Mouse (Mus musculus) stomach, postnatal 0 days (tissue): ENCODE measurements around the gene Upp2. TPM values are rescaled to one million over a fixed set of nuclear protein-coding genes. Genes with fewer than 3 reads are reported as not detected.

Experiments used
- ATAC-seq: fragments of 200-750 bp; cut with Nextera tagmentation; 2 replicates; pipeline ENCODE4 v1.8.0; 2017; ENCODE audit not compliant: low FRiP score, low TSS enrichment
- DNase-seq: peaks from one replicate; pipeline ENCODE4 v3.0.0-alpha.2; 2016; ENCODE audit warnings: low spot score
- H3K27ac ChIP-seq: fragments of 300-500 bp; sonication (generic); replicated peaks from 2 replicates; pipeline ENCODE4 v1.5.1; 2014; ENCODE audit warnings: mild to moderate bottlenecking, control low read depth
- H3K27me3 ChIP-seq: fragments of 300-500 bp; sonication (generic); 2 replicates; pipeline ENCODE4 v1.6.1; 2014; ENCODE audit warnings: low read length; ENCODE audit not compliant: control insufficient read depth, insufficient read depth
- H3K36me3 ChIP-seq: fragments of 300-500 bp; sonication (generic); 2 replicates; pipeline ENCODE4 v1.6.1; 2014; ENCODE audit warnings: low read length, mixed read lengths; ENCODE audit not compliant: control insufficient read depth, insufficient read depth
- H3K4me1 ChIP-seq: fragments of 300-500 bp; sonication (generic); replicated peaks from 2 replicates; pipeline ENCODE4 v1.6.1; 2014; ENCODE audit warnings: antibody characterized with exemption; ENCODE audit not compliant: control insufficient read depth, insufficient read depth
- H3K4me2 ChIP-seq: fragments of 300-500 bp; sonication (generic); replicated peaks from 2 replicates; pipeline ENCODE4 v1.6.1; 2014; ENCODE audit warnings: low read depth, mild to moderate bottlenecking, control low read depth, moderate library complexity
- H3K4me3 ChIP-seq: fragments of 300-500 bp; sonication (generic); 2 replicates; pipeline ENCODE4 v1.5.1; 2014; ENCODE audit warnings: low read depth, low read length, control low read depth
- H3K9ac ChIP-seq: fragments of 300-500 bp; sonication (generic); 2 replicates; pipeline ENCODE4 v1.6.1; 2014; ENCODE audit warnings: mild to moderate bottlenecking, low read length, control low read depth, mixed read lengths
- H3K9me3 ChIP-seq: fragments of 300-500 bp; sonication (generic); 2 replicates; pipeline ENCODE4 v1.6.1; 2016; ENCODE audit warnings: low read length; ENCODE audit not compliant: control insufficient read depth
- CTCF ChIP-seq: IDR thresholded peaks from 2 replicates; pipeline ENCODE4 v1.5.1; 2016; ENCODE audit warnings: antibody characterized with exemption, low read depth, mild to moderate bottlenecking, moderate library complexity
- EP300 ChIP-seq: optimal IDR thresholded peaks from 2 replicates; pipeline ENCODE3; 2016; ENCODE audit warnings: antibody characterized with exemption
- WGBS: fragments of 180-500 bp; shearing (Covaris S2); extraction: QIAGEN DNeasy Blood & Tissue Kit; methylation state at CpG from one replicate; pipeline ENCODE4 v1.1.7; 2014; 5-methylcytosine and 5-hydroxymethylcytosine counted together
- polyA plus RNA-seq: library from polyadenylated mRNA; unstranded; fragments of >200 nt; fragmentation: Nextera tagmentation; extraction: Ambion mirVana; gene quantifications from 2 replicates; pipeline ENCODE4 v1.2.1, GENCODE M21; 2015

Upp2 gene
- polyA plus RNA-seq, 1 experiment from 2014 or later, result 6.1 TPM

DNA sequence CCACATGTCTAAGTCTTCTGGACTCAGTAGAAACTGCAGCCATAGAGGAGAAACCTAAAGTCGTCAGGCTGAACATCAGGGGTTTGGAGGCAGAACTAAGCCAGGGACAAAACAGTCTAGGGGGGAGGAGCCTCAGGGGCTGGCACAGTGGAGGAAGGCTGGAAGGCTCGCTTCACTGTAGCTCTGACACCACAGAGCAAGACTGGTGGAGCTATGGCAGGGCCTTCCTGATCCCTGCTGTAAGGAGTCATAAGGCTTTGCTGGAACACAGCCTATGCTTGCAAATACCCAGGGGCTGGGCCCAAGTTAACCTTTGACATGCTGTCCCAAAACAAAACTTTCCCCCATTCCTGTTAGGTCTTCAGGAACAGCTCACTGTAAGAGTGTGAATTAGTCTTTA lies 185.8 kb downstream of the Upp2 start:
- no peak overlapping the region for H3K4me3 ChIP-seq
- TF ChIP-seq CTCF, result no peak
- TF ChIP-seq EP300, result no peak
- ATAC-seq, result no peak
- H3K9ac ChIP-seq, result no peak overlapping the region
- DNase-seq, result no peak
- H3K36me3 ChIP-seq, result no peaks in the 10 kb centered on the region
- H3K9me3 ChIP-seq, result no peaks in the 10 kb centered on the region
- H3K27ac ChIP-seq, result no peak overlapping the region
- 43% methylated on average over 2 of the region's 2 CpGs for WGBS
- no peak overlapping the region for H3K4me2 ChIP-seq
- H3K4me1 ChIP-seq, result no peaks in the 10 kb centered on the region
- no peaks in the 10 kb centered on the region for H3K27me3 ChIP-seq

DNA sequence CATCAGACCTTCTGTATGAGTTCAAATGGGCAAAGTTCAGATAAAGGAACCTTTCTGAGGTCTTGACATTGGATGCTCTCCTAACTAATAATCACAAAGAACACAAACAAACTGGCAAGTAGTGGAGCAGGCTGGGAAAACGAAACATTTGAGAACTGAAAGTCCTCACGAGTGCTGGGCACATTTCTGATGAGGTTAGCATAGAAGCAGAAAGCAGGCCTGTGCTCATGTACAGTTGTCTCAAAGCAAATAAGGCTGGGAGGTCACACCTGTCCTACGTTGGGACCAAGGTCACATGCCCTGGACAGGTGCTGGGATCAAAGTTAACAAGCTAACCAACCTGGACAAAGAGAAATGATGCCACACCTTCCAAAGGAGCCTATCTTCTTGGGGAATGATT lies 187.6 kb downstream of the Upp2 start:
- Histone ChIP-seq H3K27me3 (no peaks in the 10 kb centered on the region), H3K9me3 (no peaks in the 10 kb centered on the region), H3K4me1 (no peaks in the 10 kb centered on the region), H3K27ac (no peak overlapping the region), H3K4me2 (no peak overlapping the region), H3K4me3 (no peak overlapping the region), H3K36me3 (no peaks in the 10 kb centered on the region), H3K9ac (no peak overlapping the region)
- DNase-seq, result no peak
- WGBS, result 57% methylated on average over 3 of the region's 3 CpGs
- TF ChIP-seq CTCF, result no peak
- TF ChIP-seq EP300, result no peak
- ATAC-seq, result no peak

DNA sequence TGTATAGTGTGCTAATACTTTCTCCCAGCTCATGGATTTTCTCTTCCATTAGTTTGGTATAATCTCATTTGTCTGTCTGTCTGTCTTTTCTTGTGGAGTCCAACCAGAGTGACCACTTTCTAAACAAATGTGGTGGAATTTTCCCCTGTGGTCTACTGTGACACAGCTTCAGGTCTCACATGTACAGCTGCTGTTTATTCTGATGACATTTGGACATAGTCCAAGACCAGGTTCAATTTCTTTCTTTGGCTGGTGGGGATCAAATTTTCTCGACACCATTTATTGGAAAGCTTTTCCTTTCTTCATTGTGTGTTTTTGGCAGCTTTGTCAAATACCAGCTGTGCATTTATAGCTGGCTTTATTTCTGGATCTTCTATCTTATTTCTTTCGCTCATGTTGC lies 191.0 kb downstream of the Upp2 start:
- ATAC-seq (no peak), DNase-seq (no peak)
- Histone ChIP-seq H3K4me2 (no peak overlapping the region), H3K36me3 (no peaks in the 10 kb centered on the region), H3K9me3 (no peaks in the 10 kb centered on the region), H3K4me3 (no peak overlapping the region), H3K9ac (no peak overlapping the region), H3K27me3 (no peaks in the 10 kb centered on the region), H3K27ac (no peak overlapping the region), H3K4me1 (no peaks in the 10 kb centered on the region)
- 49% methylated on average over 2 of the region's 2 CpGs for WGBS
- TF ChIP-seq CTCF (no peak), EP300 (no peak)

DNA sequence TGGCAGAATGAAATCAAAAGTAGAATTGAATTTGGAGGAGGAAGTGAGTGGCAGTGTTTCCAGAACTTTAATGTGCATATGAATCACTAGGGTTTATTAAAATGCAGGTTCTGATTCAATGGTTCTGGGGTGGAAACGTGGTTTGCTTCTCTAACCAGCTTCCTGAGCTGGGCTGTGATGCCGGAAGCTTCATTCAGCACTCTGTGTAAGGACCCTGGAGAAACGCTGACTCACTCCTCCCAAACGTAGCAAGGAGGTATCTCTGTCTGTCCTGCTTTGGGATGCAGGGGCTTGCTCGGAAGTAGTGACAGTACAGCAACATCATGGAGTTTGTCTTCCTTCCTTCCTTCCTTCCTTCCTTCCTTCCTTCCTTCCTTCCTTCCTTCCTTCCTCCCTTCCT lies 192.6 kb downstream of the Upp2 start:
- no peak overlapping the region for H3K9ac ChIP-seq
- H3K36me3 ChIP-seq, result no peaks in the 10 kb centered on the region
- no peak overlapping the region for H3K27ac ChIP-seq
- TF ChIP-seq CTCF, result no peak
- no peak for TF ChIP-seq EP300
- ATAC-seq (no peak), DNase-seq (no peak)
- H3K9me3 ChIP-seq, result no peaks in the 10 kb centered on the region
- no peaks in the 10 kb centered on the region for H3K4me1 ChIP-seq
- WGBS, result 63% methylated on average over 5 of the region's 5 CpGs
- H3K27me3 ChIP-seq, result no peaks in the 10 kb centered on the region
- H3K4me3 ChIP-seq, result no peak overlapping the region
- H3K4me2 ChIP-seq, result no peak overlapping the region

DNA sequence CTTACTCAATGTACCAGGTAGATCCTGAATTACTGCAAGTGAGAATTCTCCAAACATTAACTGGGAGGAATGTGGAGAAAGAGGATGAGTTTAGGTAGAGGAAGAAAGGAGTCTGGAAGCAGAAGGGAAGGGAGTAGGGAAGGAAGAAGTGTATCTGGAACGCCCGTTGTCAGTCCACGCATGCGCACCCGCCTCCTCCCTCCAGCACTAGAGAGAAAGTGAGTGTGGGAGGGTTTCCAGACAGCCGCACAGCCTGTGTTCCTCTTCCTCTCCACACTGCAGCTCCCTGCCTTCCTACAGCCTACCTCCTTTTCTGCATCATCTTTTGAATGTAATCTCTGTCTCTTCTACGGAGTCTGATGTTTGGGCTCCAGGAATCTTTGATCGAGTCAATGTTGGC lies 198.0 kb downstream of the Upp2 start:
- TF ChIP-seq EP300 (no peak), CTCF (no peak)
- Histone ChIP-seq H3K27me3 (no peaks in the 10 kb centered on the region), H3K27ac (no peak overlapping the region), H3K9me3 (no peaks in the 10 kb centered on the region), H3K9ac (no peak overlapping the region), H3K4me1 (no peaks in the 10 kb centered on the region), H3K4me3 (no peak overlapping the region), H3K4me2 (no peak overlapping the region), H3K36me3 (no peaks in the 10 kb centered on the region)
- no peak for DNase-seq
- 60% methylated on average over 8 of the region's 8 CpGs for WGBS
- no peak for ATAC-seq

DNA sequence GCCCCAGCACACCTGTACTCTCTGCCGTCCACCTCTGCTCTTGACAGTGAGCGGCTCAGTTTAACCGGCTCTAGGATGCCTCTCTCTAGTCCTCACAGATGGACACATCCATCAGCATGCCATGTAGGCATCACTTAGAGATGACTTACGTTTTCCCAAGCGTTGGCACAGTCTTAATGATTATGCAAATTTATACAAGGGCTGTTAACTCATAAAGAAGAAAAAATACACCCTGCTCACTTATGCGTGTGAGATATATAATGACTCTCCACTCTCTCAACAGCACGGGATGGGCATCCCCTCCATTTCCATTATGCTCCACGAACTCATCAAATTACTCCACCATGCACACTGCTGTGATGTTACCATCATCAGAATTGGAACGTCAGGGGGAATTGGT lies 206.7 kb downstream of the Upp2 start:
- Histone ChIP-seq H3K9me3 (no peaks in the 10 kb centered on the region), H3K4me2 (no peak overlapping the region), H3K36me3 (no peaks in the 10 kb centered on the region), H3K9ac (no peak overlapping the region), H3K4me3 (no peak overlapping the region), H3K4me1 (no peaks in the 10 kb centered on the region), H3K27ac (no peak overlapping the region), H3K27me3 (no peaks in the 10 kb centered on the region)
- ATAC-seq (no peak), DNase-seq (no peak)
- 88% methylated on average over 9 of the region's 9 CpGs for WGBS
- no peak for TF ChIP-seq CTCF
- no peak for TF ChIP-seq EP300
